ENCODE assay signal across 1 mouse cellular context in genomic region chr6:48838321-48839080, GRCm38 (mm10).
TF ChIP-seq lines count a peak whose summit lies in the region.

No protein-coding gene starts in this region.

TF ChIP-seq in MEL, 35 proteins besides CTCF, POLR2A, EP300 and RAD21:
- TF ChIP-seq NELFE (IDR thresholded peaks at IDR 0.05; ENCODE audit: low read depth, low read length) (no peak), ELF1 (IDR thresholded peaks at IDR 0.05; ENCODE audit: low read depth, low read length) (no peak), NRF1 (IDR thresholded peaks at IDR 0.05; ENCODE audit: insufficient read depth, low read depth, low read length, poor library complexity, severe bottlenecking) (no peak), MEF2A (IDR thresholded peaks at IDR 0.05; ENCODE audit: extremely low read depth, insufficient replicate concordance, low read depth, low read length, poor library complexity, severe bottlenecking) (no peak), MYB (IDR thresholded peaks at IDR 0.05; ENCODE audit: low read depth, low read length) (no peak), TCF12 (IDR thresholded peaks at IDR 0.05; ENCODE audit: low read depth, low read length) (no peak), E2F4 (IDR thresholded peaks at IDR 0.05; ENCODE audit: borderline replicate concordance, low read depth, low read length) (no peak), MAX (IDR thresholded peaks at IDR 0.05; ENCODE audit: low read length) (no peak), UBTF (IDR thresholded peaks at IDR 0.05; ENCODE audit: borderline replicate concordance, insufficient read depth, low read depth, low read length) (no peak), SMC3 (IDR thresholded peaks at IDR 0.05; ENCODE audit: low read depth, low read length) (no peak), ETS1 (IDR thresholded peaks at IDR 0.05; ENCODE audit: low read depth, low read length) (no peak), POLR2AphosphoS5 (IDR thresholded peaks at IDR 0.05; ENCODE audit: borderline replicate concordance, low read depth, low read length) (no peak), MAFK (IDR thresholded peaks at IDR 0.05; ENCODE audit: borderline replicate concordance, low read depth, low read length) (no peak)
TF ChIP-seq in MEL: peak in this region for 0.
